Mouse (Mus musculus): ENCODE results near the gene Zfp706.
A peak's percentile ranks its signal among the peaks of the same experiment; 100 is the strongest.

Gene Zfp706

DNA sequence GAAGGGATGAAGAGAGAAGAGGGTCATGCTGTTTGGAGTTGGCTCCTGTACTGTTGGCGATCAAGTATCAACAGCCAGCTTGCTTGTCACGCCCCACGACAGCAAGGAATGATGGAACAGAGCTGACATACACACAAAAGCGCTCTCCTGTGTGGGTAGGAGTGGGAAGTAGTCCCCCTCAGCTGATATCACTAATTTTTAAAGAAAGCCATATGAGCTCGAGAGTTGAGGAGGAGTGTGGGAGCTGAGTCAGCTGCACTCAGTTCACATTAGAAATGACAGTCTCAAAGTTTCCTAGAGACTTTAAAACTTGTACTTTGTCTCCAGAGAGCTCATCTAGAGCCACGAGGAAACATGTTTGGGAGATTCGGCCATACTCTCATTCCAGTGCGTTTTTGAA is 29.8 kb downstream of the Zfp706 start:
- no peak for DNase-seq (ENCODE audit: low spot score in 2 of 2)

DNA sequence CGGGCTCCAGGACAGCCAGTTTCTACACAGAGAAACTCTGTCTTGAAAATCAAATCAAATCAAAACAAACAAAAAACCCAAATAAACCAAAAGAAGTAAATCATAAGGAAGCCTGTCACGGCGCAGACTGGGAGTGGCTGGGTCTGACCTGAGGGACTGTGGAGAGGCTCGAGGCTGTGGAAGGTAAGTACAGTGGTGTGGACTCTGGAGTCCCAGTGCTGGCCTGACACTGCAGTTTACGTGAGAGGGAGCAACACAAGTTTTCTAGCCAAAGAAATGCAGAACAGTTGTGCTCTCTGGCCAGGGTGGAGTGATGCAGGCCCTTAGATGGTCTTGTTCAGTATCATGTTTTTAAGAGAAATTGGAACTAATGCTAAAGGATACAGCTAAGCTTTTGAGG is 31.9 kb downstream of the Zfp706 start:
- no peak for DNase-seq (ENCODE audit: low spot score in 2 of 2)

DNA sequence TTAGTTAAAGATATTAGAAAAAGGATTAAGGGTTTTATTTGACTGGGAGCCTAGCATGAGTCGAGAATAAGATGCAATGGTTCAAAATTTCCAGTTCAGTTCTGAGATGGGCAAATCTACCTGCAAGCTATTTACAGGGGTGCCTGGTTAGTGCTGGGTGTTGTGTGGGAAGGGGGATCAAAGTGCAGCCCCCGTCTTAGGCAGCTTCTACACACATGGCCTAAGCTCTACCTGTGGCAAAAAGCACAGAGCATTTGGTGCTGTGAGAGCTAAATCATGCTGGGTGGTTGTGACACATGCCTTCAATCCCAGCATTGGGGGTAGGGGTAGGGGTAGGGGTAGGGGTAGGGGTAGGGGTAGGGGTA is 32.3 kb downstream of the Zfp706 start:
- no peak for DNase-seq (ENCODE audit: low spot score in 2 of 2)

- no peak for DNase-seq (ENCODE audit: low spot score in 2 of 2)
Measured at GRCm38 (mm10) chr15:36974614-36975255, 32.8 kb downstream of the Zfp706 start.

GRCm38 (mm10) chr15:36973714-36974113 is 33.9 kb downstream of the Zfp706 start:
- DNase-seq (ENCODE audit: low spot score in 2 of 2): no peak

DNA sequence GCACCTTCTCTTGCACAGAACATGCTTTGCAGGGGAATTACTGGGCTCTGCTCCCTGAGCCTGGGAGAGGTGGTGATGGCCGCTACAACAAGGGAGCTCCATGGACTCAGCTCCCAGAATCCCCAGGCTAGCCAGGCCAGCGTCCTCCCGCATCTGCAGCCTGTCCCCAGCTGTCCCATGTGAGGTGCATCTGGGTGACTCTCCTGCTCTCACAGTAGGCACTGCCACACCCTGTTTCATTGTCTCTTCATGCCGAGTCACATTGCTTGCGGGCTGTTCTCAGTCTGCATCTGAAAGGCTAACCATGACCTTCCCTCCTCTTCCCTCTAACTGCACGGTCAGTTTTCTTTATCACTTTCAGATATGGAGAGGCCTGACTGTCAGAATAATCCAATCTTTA is 34.3 kb downstream of the Zfp706 start:
- no peak for DNase-seq (ENCODE audit: low spot score in 2 of 2)

DNA sequence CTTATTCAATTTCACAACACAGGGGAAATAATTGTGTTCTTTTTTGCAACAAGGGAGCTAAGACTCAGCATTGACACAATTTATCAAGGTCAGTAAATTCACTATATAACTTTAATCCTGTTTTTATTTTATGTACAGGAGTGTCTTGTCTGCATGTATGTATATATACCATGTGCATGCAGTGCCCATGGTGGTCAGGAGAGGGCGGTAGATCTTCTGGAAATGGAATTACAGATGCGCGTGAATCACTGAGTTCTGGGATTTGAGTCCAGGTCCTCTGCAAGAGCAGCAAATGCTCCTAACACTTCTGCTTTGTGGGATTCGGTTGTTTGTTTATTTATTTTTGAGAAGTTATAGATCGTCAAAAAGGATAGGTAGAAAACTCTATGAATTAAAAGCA is 37.8 kb downstream of the Zfp706 start:
- DNase-seq (ENCODE audit: low spot score in 2 of 2): no peak

DNA sequence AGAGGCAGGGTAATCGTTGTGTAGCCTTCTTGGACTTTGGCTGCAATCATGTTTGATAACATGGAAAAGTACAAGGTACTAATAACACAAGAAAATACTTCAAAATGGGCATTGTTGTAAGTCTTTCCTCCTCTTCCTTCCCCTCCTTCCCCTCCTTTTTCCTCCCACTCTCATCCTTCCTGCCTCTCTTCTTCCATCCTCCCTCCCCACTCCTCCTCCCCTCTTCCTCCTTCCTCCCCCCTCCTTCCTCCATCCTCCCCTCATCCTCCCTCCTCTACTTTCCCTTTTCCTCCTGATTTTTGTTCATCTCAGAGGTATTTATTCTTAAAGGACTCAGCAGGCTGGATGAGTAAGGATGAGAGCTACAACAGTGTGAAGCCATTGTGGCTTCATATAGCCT is 39.3 kb downstream of the Zfp706 start:
- DNase-seq (ENCODE audit: low spot score in 2 of 2): no peak

- DNase-seq (ENCODE audit: low spot score in 2 of 2): no peak
Measured at GRCm38 (mm10) chr15:36967381-36968211, 40.0 kb downstream of the Zfp706 start.

DNA sequence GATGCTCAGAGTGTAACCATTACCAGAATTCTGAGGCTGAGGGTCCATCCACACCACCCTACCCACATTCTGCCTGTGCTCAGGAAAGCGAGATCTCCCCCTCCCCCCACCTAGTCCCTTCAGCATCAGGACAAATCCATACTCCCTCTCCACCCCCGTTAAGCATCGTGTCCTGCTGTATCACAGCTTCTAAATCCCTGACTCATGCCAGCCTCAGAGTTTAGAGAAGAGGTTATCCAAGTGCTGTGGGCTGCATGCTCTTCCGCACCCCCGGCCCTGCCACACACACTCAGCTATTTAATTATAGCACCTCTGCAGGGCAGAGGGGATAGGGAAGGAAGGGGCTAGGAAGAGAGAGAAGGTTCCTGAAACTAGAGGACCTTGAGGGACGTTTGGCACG is 40.6 kb downstream of the Zfp706 start:
- no peak for DNase-seq (ENCODE audit: low spot score in 2 of 2)

GRCm38 (mm10) chr15:36966466-36966865 is 41.1 kb downstream of the Zfp706 start:
- DNase-seq (ENCODE audit: low spot score in 2 of 2): peak in 1 of 2 experiments; percentile 8

DNA sequence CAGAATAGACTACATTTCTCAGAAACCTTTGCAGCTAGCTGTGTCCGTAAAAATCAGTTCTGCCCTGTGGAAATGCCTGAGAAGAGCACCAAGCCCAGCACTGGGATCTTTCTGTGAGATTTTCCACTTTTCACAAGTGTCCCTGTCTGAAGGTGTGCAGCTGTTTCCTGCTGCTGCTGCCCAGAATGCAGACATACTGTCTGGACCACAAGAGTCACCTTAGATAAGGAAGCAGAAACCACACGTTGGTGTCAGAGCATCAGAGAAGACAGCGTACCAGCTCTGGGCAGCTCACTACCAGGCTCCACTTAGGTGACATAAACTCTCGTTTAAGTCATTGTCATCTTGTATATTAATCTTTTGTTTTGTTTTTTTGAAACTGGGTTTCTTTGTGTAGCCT is 41.8 kb downstream of the Zfp706 start:
- no peak for DNase-seq (ENCODE audit: low spot score in 2 of 2)

DNA sequence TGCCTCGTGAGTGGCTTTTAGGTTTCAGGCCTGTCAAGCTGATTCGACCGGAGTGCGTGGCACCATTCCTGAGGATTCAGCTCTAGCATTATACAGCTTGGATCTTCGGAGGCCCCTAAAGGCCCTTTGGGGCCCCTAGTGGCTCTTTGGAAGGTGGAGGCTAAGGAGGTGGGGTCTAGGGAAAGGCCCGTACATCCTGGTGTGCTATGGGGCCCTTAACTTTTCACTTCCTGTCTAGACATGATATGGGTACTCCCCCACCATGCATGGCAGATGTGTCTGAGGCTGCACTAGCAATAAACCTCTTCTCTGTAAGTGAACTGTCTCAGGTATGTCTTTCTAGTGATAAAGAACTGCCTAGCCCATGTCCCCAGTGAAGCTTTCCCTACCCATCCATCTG is 44.6 kb downstream of the Zfp706 start:
- DNase-seq (ENCODE audit: low spot score in 2 of 2): no peak

- no peak for DNase-seq (ENCODE audit: low spot score in 2 of 2)
Measured at GRCm38 (mm10) chr15:36960876-36961237, 46.7 kb downstream of the Zfp706 start.

GRCm38 (mm10) chr15:36960010-36960875 is 47.3 kb downstream of the Zfp706 start:
- peak; percentile 67 to 80 for DNase-seq (ENCODE audit: low spot score in 2 of 2)

DNA sequence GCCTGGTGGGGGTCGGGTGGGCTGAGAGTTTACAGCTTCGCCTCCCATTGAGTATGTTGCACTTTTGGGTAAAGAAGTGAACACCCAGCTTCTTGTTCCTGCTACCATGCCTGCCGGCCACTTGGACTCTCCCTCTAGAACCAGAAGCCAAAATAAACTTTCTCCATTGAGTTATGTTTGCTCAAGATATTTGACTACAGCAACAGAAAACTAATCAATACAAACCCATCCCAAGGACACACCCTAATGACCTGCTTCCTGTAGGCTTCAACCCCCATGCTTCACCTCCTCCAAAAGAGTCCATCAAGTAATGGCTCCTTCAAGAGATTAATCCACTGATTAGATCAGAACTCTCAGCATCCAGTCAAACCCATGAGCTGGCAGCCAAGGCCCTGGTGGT is 51.4 kb downstream of the Zfp706 start:
- DNase-seq (ENCODE audit: low spot score in 2 of 2): no peak

GRCm38 (mm10) chr15:36950258-36950657 is 57.3 kb downstream of the Zfp706 start:
- no peak for DNase-seq (ENCODE audit: low spot score in 2 of 2)

DNA sequence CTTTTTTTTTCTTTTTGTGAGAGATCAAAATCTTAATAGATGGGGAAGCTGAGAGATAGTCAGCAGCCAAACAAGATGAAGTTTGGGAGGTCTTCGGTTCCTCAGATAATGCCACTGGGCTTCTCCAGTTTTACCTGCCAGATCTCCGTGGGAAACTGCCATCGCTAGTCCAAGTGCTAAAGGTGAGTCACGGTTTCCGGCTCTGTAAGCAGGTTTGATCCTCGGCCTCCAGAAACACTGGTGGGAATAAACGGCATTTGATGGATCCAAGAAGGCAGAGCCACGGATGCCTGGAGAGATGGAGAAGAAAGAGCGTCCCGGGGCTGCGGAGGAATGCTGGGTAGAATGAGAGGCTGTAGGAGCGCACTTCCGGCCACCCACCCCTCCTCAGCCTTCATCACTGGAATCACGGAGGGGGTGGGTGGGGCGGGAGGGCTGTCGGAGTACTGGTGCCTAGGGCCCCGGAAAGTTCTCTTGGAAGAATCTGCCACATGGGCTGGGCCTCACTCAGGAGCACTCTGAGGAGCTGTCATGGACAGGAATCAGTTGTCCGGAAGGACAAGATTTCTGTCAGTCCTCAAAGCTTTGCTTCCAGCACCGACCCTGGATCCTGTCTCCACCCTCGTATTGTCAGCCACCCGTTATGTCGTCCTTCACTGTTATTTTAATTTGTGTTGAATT is 58.6 kb downstream of the Zfp706 start:
- DNase-seq (ENCODE audit: low spot score in 2 of 2): no peak

Data from urinary bladder, adult 18-20 months (tissue).